Mouse (Mus musculus) heart, postnatal 25 days (tissue): ENCODE measurements around the gene Il17d. TPM values are rescaled to one million over a fixed set of nuclear protein-coding genes. Genes with fewer than 3 reads are reported as not detected.

ENCODE experiments used
- DNase-seq: peaks from one replicate; pipeline ENCODE4 v3.0.0; 2022; ENCODE audit warnings: low spot score
- intact Hi-C: fragments of 180-260 bp; cut with DNase I; formaldehyde crosslinking; loops from one replicate; pipeline ENCODE4 v1.15.1; 2025
- total RNA-seq, 2 experiments: library from RNA; stranded (reverse); gene quantifications; 2 replicates each; pipeline ENCODE4 v1.2.3; 2021

Gene Il17d
- total RNA-seq, 2 experiments from 2014 or later: 3.2 to 3.8 TPM

DNA sequence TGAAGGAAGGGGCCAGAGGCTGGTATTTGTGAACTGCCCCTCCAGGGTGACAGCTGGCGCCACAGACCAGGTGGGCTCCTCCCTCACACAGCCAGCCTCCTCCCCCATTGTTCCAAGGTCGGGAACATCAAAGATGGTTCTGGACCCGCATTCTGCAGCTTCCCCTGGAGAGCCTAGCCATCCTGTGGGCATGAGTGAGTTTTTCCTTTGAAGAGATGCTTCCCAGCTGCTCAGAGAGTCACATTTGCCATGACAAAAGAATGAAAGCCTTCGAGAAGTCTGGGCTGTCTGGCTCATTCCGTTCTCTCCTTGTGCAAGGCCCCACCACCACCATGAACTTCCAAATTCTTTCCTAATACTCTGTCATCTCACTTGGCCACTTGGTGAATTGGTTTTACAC is 9.8 kb downstream of the Il17d start:
- DNase-seq: no peak
- intact Hi-C loops: loop anchor here (2.0 kb wide), 1 partner anchor 84 kb away; no protein-coding TSS in a partner anchor

- intact Hi-C loops: loop anchor here (2.0 to 5.0 kb wide), 2 partner anchors 37 to 84 kb away; partner anchors contain the start of gene Eef1akmt1
These were observed 10.4 kb downstream of the Il17d start for GRCm38 (mm10) chr14:57534961-57535360.

DNA sequence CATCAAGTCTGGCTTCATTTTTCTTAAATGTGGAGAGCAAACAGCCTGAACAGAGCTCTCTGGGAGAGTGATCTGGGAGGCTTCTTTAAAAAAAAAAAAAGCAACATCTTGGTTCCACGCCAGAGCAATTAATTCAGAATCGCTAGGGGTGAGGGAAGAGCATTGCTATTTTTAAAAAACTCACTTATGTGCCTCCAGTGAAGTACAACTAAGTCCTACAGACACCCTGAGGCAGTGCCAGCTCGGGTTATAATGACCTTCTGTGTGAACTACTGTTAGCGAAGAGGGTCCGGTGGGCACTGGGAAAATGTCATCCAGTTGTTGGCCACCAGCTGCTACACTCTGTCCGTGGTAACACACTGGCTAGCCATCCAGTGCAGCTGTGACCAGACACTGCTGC is 11.1 kb downstream of the Il17d start:
- DNase-seq: no peak
- intact Hi-C loops: loop anchor here (2.0 to 5.0 kb wide), 2 partner anchors 37 to 83 kb away; partner anchors contain the start of gene Eef1akmt1

More at GRCm38 (mm10) chr14:57534961-57535360, 10.4 kb downstream of the Il17d start:
- DNase-seq: peak; percentile 76

DNA sequence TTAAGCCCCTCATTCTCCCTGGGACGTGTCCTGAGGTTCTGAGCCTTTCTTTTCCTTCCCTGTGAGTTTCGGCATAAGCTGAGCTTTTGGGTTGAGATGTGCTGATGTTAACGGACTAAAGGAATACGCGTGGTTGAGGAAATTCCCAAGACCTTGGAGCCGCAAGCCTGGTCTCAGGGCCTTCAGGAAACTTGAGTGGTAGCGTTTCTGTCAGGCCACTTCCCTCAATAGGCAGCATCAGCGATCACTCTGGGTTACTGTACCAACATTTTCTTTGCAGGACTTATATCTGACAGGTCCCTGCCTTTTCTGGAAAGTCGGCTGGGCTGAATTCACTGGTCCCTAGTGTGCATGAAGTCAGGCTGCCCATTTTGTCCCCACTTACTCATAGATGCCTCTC is 12.2 kb downstream of the Il17d start:
- intact Hi-C loops: loop anchor here (5.0 kb wide), 1 partner anchor 35 kb away; the partner anchor contains the start of gene Eef1akmt1
- DNase-seq: no peak

- intact Hi-C loops: loop anchor here (5.0 kb wide), 1 partner anchor 35 kb away; the partner anchor contains the start of gene Eef1akmt1
- no peak for DNase-seq
These were observed 12.9 kb downstream of the Il17d start for GRCm38 (mm10) chr14:57537261-57538015.

DNA sequence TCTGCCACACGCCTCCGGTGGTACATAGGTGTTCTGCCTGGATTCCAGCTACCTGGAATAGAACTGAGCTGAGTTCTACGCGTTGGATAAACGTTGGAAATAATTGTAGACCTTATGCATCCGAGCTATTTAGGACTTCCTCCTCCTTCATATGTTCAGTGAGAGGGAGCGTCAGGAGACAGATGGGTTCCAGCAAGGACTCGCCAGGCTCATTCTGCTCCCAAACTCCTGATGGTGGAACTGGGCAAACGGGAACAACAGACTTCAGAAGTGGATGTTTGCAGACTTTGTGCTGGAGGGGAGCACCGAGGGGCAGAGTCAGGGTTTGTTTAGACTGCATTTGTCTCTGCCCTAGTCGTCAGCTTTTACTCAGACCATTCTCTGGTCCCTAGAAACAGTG is 16.1 kb downstream of the Il17d start:
- no peak for DNase-seq
- intact Hi-C loops: no loop called here

DNA sequence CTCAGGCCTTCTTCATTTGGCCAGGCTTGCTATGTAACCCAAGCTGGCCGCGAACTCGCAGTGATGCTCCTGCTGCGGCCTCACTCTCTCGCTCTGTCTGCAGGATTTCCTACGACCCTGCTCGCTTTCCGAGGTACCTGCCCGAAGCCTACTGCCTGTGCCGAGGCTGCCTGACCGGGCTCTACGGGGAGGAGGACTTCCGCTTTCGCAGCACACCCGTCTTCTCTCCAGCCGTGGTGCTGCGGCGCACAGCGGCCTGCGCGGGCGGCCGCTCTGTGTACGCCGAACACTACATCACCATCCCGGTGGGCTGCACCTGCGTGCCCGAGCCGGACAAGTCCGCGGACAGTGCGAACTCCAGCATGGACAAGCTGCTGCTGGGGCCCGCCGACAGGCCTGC is 17.7 kb downstream of the Il17d start:
- DNase-seq: no peak
- intact Hi-C loops: no loop called here

DNA sequence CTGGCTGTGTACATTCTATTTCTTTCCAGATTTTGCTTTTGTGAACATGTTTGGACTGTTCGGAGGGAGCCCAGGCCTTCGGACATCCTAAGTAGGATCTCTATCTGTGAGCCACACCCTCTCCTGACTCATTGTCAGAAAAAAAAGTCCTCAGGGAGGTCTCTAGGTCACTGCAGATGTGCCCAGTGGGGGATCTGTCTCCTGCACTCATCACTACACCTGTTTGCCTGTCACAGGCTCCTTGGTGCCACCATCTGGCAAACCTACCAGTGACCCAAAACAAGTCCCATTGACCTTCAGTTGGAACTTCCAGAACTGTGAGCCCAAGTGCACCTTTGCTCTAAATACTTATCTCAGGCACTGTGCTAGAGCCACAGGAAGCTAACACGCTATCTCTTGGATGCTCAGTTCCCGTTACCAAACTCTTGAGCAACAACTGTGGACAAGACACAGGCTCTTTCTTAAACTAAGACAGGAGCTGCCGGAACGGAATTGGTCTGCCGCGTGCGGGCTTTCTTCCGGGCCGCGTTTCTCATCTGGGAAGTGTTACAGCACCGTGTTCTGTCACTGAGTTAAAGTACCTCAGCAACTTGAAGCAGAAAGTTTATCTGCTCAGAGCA is 19.0 kb downstream of the Il17d start:
- DNase-seq: no peak
- intact Hi-C loops: no loop called here

DNA sequence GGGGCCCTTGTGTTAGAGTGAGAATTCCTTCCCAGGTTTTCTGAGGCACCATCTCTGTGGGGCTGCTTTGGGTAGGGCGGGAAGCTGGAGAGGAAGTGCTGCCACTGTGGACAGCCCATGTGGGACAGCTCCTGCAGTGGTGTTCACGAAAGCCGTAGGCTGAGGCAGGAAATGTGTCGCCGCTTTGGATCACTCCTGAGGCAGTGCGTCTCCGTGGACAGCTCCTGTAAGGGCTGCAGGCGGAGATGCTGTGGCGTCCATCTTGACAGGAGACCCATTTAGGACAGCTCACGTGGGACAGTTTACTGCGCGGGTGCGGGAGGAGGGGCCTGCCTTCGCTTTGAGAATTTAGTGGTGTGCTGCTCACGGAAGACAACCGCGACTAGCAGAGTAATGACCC is 20.9 kb downstream of the Il17d start:
- DNase-seq: no peak
- intact Hi-C loops: no loop called here

DNA sequence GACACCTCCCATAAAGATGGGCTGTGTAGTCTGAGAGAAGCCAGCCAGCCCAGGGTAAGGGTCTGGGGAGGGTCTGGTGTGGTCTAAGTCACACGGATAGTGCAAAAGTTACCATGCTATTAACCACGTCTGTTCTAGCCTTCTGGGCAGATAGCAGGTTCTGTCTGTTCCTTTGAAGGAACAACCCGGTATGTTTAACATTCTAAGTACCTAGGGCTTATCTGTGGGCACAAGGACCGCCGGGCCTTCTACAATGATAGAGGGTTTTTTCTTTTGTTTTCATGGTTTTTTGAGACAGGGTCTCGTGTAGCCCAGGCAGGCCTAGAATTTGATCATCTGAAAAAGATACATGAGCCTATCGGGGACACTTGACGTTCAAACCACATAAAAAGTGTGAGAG is 21.6 kb downstream of the Il17d start:
- intact Hi-C loops: no loop called here
- no peak for DNase-seq

GRCm38 (mm10) chr14:57546557-57547021 is 22.0 kb downstream of the Il17d start:
- intact Hi-C loops: no loop called here
- no peak for DNase-seq

DNA sequence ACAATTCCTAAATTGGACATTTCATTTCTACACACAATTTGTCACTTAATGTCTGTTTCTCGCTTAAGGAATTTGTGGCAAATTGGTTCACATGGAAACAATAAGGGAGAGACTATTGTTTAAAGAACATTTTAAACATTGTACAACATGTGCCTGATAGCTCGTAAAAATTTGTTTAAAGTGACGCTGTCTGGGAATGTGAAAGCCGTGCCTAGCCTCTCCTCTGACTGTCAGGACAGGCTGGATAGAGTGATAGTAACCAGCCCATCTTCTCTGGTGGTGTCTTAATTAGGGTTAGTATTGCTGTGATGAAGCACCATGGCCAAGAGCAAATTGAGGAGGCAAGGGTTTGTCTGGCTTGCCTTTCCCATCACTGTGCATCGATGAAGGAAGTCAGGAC is 22.5 kb downstream of the Il17d start:
- intact Hi-C loops: no loop called here
- DNase-seq: no peak

DNA sequence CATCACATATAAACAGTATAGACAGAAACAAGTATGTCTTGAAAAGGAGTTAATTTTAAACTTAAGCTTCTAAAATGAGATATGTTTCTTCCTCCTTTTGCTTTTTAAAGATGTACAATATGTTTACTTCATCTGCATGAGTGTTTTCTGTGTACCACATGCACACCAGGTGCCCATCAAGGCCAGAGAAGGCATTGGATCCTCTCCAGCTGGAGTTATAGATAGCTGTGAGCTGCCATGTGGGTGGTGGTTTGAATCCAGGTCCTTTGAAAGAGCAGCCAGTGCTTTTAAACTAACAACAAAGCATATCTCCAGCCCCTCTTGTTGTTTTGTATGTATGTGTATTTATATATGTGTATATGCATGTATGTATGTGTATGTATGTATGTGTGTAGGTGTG is 28.4 kb downstream of the Il17d start:
- no peak for DNase-seq
- intact Hi-C loops: no loop called here

DNA sequence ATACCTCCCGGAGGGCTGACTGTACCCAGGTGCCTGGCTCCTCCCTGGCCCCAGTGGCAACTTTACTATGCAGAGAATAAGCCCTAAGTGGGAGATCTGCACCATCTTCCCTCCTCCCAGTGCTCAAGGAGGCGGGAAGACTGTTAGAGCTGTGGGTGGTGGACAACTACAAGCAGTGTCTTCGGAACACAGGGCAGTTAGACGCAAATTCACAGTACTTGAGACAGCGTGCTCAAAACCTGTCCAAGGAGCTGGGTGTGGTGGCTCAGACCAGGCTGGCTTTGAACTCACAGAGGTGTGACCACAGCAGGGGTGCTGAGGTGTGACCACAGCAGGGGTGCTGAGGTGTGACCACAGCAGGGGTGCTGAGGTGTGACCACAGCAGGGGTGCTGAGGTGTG is 29.9 kb downstream of the Il17d start:
- intact Hi-C loops: no loop called here
- no peak for DNase-seq

- no peak for DNase-seq
- intact Hi-C loops: no loop called here
These were observed 31.0 kb downstream of the Il17d start for GRCm38 (mm10) chr14:57555471-57556070.

DNA sequence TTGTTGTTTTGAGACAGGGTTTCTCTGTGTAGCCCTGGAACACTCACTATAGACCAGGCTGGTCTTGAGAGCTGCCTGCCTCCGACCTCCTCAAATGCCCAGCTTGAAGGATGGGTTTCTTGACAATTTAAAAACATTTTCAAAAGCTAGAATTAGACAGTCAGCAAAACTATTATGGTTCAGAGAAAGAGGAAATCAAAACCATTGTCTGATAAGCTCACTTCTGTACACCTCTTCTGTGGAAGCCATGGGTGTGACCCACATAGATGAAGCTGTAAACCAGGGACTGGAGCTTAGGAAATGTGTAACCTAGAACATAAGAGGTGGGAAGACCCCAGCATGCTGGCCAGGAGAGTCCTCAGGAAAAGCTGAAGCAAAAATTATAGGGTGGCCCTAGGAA is 32.3 kb downstream of the Il17d start:
- intact Hi-C loops: no loop called here
- no peak for DNase-seq

GRCm38 (mm10) chr14:57565626-57566025 is 41.0 kb downstream of the Il17d start:
- intact Hi-C loops: no loop called here
- DNase-seq: no peak

- peak; percentile 92 for DNase-seq
- intact Hi-C loops: loop anchor here (5.0 kb wide), 1 partner anchor 34 kb away; no protein-coding TSS in a partner anchor
These were observed 46.9 kb downstream of the Il17d start, which contains the start of gene Eef1akmt1 for GRCm38 (mm10) chr14:57571155-57572133. Eef1akmt1 (minus strand) TSS chr14:57571612.

GRCm38 (mm10) chr14:57574792-57575587 is 50.4 kb downstream of the Il17d start:
- intact Hi-C loops: loop anchor here (5.0 kb wide), 1 partner anchor 38 kb away; no protein-coding TSS in a partner anchor
- no peak for DNase-seq
